Mouse (Mus musculus) urinary bladder, postnatal 0 days (tissue): Measurements from ENCODE around the gene Atp6v1c2. TPM values are rescaled to one million over a fixed set of nuclear protein-coding genes. Genes with fewer than 3 reads are reported as not detected.

Experiments used
- microRNA-seq: library from miRNA; unstranded; fragments of <30 nt; microRNA quantifications from one replicate; pipeline ENCODE4, GENCODE M21; 2016
- polyA plus RNA-seq: library from polyadenylated mRNA; unstranded; fragments of >200 nt; fragmentation: Nextera tagmentation; extraction: Ambion mirVana; gene quantifications from 2 replicates; pipeline ENCODE4 v1.2.1, GENCODE M21; 2015

The Atp6v1c2 gene
- 0.15 and 0.16 TPM in 2 replicates for polyA plus RNA-seq

DNA sequence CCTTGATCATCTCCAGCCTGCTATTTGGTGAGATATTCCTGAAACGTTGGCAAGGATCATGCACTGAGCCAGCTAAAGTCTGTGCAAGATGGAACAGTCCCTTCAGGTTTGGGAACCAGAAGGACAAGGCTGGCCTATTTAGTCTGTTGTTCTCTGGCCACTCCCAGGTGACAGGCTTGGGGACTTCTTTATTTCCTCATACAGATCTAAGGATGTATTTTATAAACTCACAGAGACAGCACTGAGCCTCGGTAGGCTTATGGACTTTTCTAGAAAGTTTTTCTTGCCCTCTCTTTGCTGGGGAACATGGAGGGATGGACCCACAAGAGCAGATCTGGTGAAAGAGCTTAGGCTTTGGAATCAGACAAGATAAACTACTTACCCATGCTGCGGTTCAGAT, at the start of gene Atp6v1c2:
Gene Atp6v1c2, minus strand, starts transcription at position 101 of the 400 bp plus-strand sequence.

DNA sequence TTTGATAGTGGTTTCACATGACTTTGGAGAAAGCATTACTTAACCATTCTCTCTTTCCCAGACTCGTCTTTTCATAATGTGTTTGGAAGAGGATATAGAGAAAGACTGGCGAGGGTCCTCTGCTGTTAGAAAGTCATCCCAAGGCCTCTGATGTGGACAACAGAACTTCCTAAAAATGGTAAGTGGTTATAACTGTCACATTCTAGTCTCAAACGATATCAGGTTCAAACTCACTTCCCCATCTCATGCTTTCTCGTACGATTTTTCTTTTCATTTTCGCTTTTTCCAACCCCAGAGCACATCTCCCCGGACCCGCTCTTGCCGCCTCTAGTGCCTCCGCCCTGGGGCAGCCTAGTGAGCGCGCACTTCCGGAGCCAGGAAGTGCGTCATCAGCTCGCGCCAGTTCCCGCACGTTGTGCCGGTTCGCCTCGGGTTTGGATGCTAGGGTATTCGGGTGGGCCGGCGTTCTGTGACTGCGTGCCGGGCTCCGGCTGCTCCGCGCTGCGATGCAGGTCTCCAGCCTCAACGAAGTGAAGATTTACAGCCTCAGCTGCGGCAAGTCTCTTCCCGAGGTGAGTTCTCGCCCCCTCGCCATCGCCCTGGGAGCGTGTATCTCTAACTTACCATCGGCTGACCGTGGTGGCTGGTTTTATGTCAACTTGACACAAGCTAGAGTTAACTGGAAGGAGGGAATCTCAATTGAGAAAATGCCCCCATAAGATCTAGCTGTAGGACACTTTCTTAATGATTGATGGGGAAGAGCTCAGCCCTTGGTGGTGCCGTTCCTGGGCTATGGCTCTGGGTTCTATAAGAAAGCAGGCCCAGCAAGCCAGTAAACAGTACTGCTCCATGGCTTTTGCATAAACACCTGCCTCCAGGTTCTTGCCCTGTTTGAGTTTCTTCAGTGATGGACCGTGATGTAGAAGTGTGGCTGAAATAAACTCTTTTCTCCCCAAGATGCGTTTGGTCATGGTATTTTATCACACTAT, 19.2 kb upstream of the Atp6v1c2 start, which contains the start of gene Nol10:
Gene Nol10, plus strand, starts transcription at position 411 of the 989 bp plus-strand sequence.

DNA sequence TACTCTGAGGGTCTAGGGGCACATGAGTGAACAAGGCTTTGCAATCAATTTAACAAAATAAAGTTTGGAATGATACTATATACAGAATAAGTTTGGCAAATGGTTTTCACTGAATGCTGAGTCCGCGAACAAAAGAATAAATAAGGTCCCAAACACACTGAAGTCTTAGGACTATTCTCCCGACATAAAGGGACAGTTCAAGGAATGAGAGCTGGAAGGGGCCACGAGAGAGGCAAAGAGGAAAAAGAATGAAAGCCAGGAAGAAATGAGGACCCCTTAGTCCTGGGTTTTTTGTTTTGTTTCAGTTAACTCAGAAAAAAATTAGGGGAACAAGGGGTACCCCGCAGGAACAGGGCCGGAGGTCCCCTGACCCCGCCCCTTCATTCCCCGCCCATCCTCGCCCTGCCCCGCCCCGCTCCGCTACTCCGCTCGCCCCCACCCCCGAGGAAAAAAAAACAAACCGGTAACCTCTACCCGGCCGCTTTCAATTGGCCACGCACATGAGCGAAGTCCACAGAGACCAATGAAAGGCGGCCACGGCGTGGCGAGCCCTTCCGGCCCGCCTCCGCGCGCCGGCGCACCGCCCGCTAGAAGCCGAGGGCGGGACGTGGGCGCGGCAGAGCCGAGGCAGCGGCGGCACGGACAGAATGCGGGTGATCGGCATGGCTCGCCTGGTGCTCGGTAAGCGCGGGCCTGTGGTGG, 63.0 kb downstream of the Atp6v1c2 start, which contains the start of gene Pdia6:
Gene Pdia6, plus strand, starts transcription at position 575 of the 702 bp plus-strand sequence.

Small RNA genes within 50 kb of the gene (microRNA-seq; reads per million reads assigned to microRNA genes)
- gene Mir3066: 7.1 reads per million, percentile 16 among the genes with 10 or more reads in this experiment

Other genes starting within 250 kb of the Atp6v1c2 start
- 18.5 and 24.5 TPM in 2 replicates for gene Kcnf1, start 152.5 kb downstream of the Atp6v1c2 start, polyA plus RNA-seq
- gene Pdia6, start 62.8 kb downstream of the Atp6v1c2 start, polyA plus RNA-seq: 214 and 262 TPM in 2 replicates
- 8.1 and 11.6 TPM in 2 replicates for gene Nol10, start 19.1 kb upstream of the Atp6v1c2 start, polyA plus RNA-seq
- 60.0 and 70.1 TPM in 2 replicates for gene Odc1, start 215.4 kb upstream of the Atp6v1c2 start, polyA plus RNA-seq